ENCODE assay signal across 20 mouse cellular contexts in genomic region chr4:33642526-33642925, GRCm38 (mm10).
A peak's percentile ranks its signal among the peaks of the same experiment; 100 is the strongest.
DNase-seq lines count a peak whose midpoint lies in the region; ATAC-seq lines count a peak whose summit lies in the region.
"Had no signal": no experiment of that assay in that cellular context is flagged by ENCODE, and none has a peak within 500 bp of the region (broad histone marks: within the 10 kb centered on the region; RNA-seq: fewer than 3 reads in every experiment).

No protein-coding gene starts in this region.

- 70% methylated on average over 13 of the region's 13 CpGs for WGBS in kidney, embryonic 16.5 days
- 88% methylated on average over 13 of the region's 13 CpGs for WGBS in midbrain, embryonic 12.5 days
- WGBS in midbrain, embryonic 11.5 days, result 88% methylated on average over 13 of the region's 13 CpGs
- WGBS in hindbrain, embryonic 13.5 days, result 69% methylated on average over 13 of the region's 13 CpGs
- 82% methylated on average over 13 of the region's 13 CpGs for WGBS in midbrain, embryonic 14.5 days

- H3K4me1 ChIP-seq in kidney, embryonic 16.5 days (ENCODE audit: insufficient read depth, low read length), result peaks cover 7% of the 10 kb centered on the region; the same call in 1 of the 2 replicates
- peaks cover 3% of the 10 kb centered on the region; the same call in 1 of the 2 replicates for H3K4me1 ChIP-seq in midbrain, embryonic 12.5 days
- H3K4me1 ChIP-seq in midbrain, embryonic 11.5 days (ENCODE audit: control insufficient read depth, insufficient read depth, low read length), result peaks cover 3% of the 10 kb centered on the region; the same call in 1 of the 2 replicates
- H3K4me1 ChIP-seq in hindbrain, embryonic 13.5 days (replicated peaks), result peaks cover 14% of the 10 kb centered on the region
- H3K4me1 ChIP-seq in midbrain, embryonic 14.5 days (ENCODE audit: control insufficient read depth, insufficient read depth, low read length), result peaks cover 10% of the 10 kb centered on the region; the same call in 1 of the 2 replicates
- H3K4me1 ChIP-seq: embryonic facial prominence, embryonic 15.5 days; liver, embryonic 13.5 days; neural tube, embryonic 12.5 days had no signal

- H3K27me3 ChIP-seq in kidney, embryonic 16.5 days (ENCODE audit: insufficient read depth, low read length), result no peaks in the 10 kb centered on the region
- H3K27me3 ChIP-seq in midbrain, embryonic 12.5 days, result no peaks in the 10 kb centered on the region
- H3K27me3 ChIP-seq in midbrain, embryonic 11.5 days (ENCODE audit: control insufficient read depth, insufficient read depth, low read length), result no peaks in the 10 kb centered on the region
- no peaks in the 10 kb centered on the region for H3K27me3 ChIP-seq in hindbrain, embryonic 13.5 days
- no peaks in the 10 kb centered on the region for H3K27me3 ChIP-seq in midbrain, embryonic 14.5 days (ENCODE audit: control insufficient read depth, insufficient read depth, low read length)
- H3K27me3 ChIP-seq: embryonic facial prominence, embryonic 15.5 days; liver, embryonic 13.5 days; neural tube, embryonic 12.5 days had no signal

- no peak overlapping the region for H3K9ac ChIP-seq in kidney, embryonic 16.5 days (replicated peaks; ENCODE audit: low read length)
- H3K9ac ChIP-seq in midbrain, embryonic 12.5 days (replicated peaks), result no peak overlapping the region
- no peak overlapping the region for H3K9ac ChIP-seq in midbrain, embryonic 11.5 days (ENCODE audit: low read length)
- no peak overlapping the region for H3K9ac ChIP-seq in hindbrain, embryonic 13.5 days
- no peak overlapping the region for H3K9ac ChIP-seq in midbrain, embryonic 14.5 days (replicated peaks; ENCODE audit: low read length)
- H3K9ac ChIP-seq: embryonic facial prominence, embryonic 15.5 days; liver, embryonic 13.5 days; neural tube, embryonic 12.5 days had no signal

- H3K4me2 ChIP-seq in kidney, embryonic 16.5 days (replicated peaks; ENCODE audit: low read depth, low read length), result no peak overlapping the region
- H3K4me2 ChIP-seq in midbrain, embryonic 12.5 days (replicated peaks), result no peak overlapping the region
- no peak overlapping the region for H3K4me2 ChIP-seq in midbrain, embryonic 11.5 days
- no peak overlapping the region for H3K4me2 ChIP-seq in hindbrain, embryonic 13.5 days
- no peak overlapping the region for H3K4me2 ChIP-seq in midbrain, embryonic 14.5 days (ENCODE audit: low read length)
- H3K4me2 ChIP-seq: embryonic facial prominence, embryonic 15.5 days; liver, embryonic 13.5 days; neural tube, embryonic 12.5 days had no signal

- H3K4me3 ChIP-seq in kidney, embryonic 16.5 days (ENCODE audit: low read length), result no peak overlapping the region
- H3K4me3 ChIP-seq in midbrain, embryonic 12.5 days, result no peak overlapping the region
- no peak overlapping the region for H3K4me3 ChIP-seq in midbrain, embryonic 11.5 days (ENCODE audit: low read depth, low read length)
- H3K4me3 ChIP-seq in hindbrain, embryonic 13.5 days, result no peak overlapping the region
- H3K4me3 ChIP-seq in midbrain, embryonic 14.5 days (replicated peaks; ENCODE audit: low read depth, low read length), result no peak overlapping the region
- H3K4me3 ChIP-seq: embryonic facial prominence, embryonic 15.5 days; liver, embryonic 13.5 days; neural tube, embryonic 12.5 days had no signal

- H3K27ac ChIP-seq in kidney, embryonic 16.5 days (ENCODE audit: low read length), result no peak overlapping the region
- no peak overlapping the region for H3K27ac ChIP-seq in midbrain, embryonic 12.5 days (replicated peaks)
- no peak overlapping the region for H3K27ac ChIP-seq in midbrain, embryonic 11.5 days (ENCODE audit: low read depth, low read length)
- 0 out of 2 replicates have a peak overlapping the region, but pooled peaks have one; percentile 30 for H3K27ac ChIP-seq in hindbrain, embryonic 13.5 days
- no peak overlapping the region for H3K27ac ChIP-seq in midbrain, embryonic 14.5 days (replicated peaks; ENCODE audit: low read depth, low read length)
- H3K27ac ChIP-seq: embryonic facial prominence, embryonic 15.5 days; kidney, postnatal 0 days; liver, embryonic 13.5 days; neural tube, embryonic 12.5 days had no signal

- ATAC-seq in kidney, embryonic 16.5 days (ENCODE audit: low FRiP score, low TSS enrichment), result no peak
- ATAC-seq in midbrain, embryonic 12.5 days (ENCODE audit: low FRiP score, low read depth), result peak; percentile 27; the same call in 1 of the 2 replicates
- ATAC-seq in midbrain, embryonic 11.5 days (ENCODE audit: low FRiP score), result no peak
- ATAC-seq in hindbrain, embryonic 13.5 days (ENCODE audit: low FRiP score), result peak; percentile 60; the same call in 1 of the 2 replicates
- ATAC-seq in midbrain, embryonic 14.5 days (ENCODE audit: low FRiP score, low TSS enrichment), result no peak
- ATAC-seq: forebrain, embryonic 14.5 days; intestine, embryonic 16.5 days had no signal

- H3K9me3 ChIP-seq in kidney, embryonic 16.5 days (ENCODE audit: low read length), result no peaks in the 10 kb centered on the region
- H3K9me3 ChIP-seq in midbrain, embryonic 12.5 days, result no peaks in the 10 kb centered on the region
- H3K9me3 ChIP-seq in midbrain, embryonic 11.5 days (ENCODE audit: control insufficient read depth, low read length), result no peaks in the 10 kb centered on the region
- H3K9me3 ChIP-seq in hindbrain, embryonic 13.5 days, result no peaks in the 10 kb centered on the region
- no peaks in the 10 kb centered on the region for H3K9me3 ChIP-seq in midbrain, embryonic 14.5 days (ENCODE audit: control insufficient read depth, low read length)
- H3K9me3 ChIP-seq: embryonic facial prominence, embryonic 15.5 days; liver, embryonic 13.5 days; neural tube, embryonic 12.5 days had no signal

- H3K36me3 ChIP-seq in kidney, embryonic 16.5 days (ENCODE audit: insufficient read depth, low read length), result no peaks in the 10 kb centered on the region
- no peaks in the 10 kb centered on the region for H3K36me3 ChIP-seq in midbrain, embryonic 12.5 days
- H3K36me3 ChIP-seq in midbrain, embryonic 11.5 days (ENCODE audit: control insufficient read depth, insufficient read depth, low read length), result no peaks in the 10 kb centered on the region
- no peaks in the 10 kb centered on the region for H3K36me3 ChIP-seq in hindbrain, embryonic 13.5 days
- no peaks in the 10 kb centered on the region for H3K36me3 ChIP-seq in midbrain, embryonic 14.5 days (ENCODE audit: control insufficient read depth, insufficient read depth, low read length)
- H3K36me3 ChIP-seq: embryonic facial prominence, embryonic 15.5 days; liver, embryonic 13.5 days; neural tube, embryonic 12.5 days had no signal

- DNase-seq in kidney, adult 11 months, result peak; percentile 15
- DNase-seq in midbrain, embryonic 11.5 days (ENCODE audit: low spot score, missing footprints), result no peak
- peak; percentile 47 for DNase-seq in midbrain, embryonic 14.5 days
- DNase-seq in embryo, embryonic 9.5 days (ENCODE audit: extremely low spot score), result no peak
- no peak for DNase-seq in layer of hippocampus, postnatal 36 days
- DNase-seq: adrenal gland, postnatal 10 days; cerebellum, adult 8-10 months; gastrocnemius, postnatal 25 days; liver, embryonic 13.5 days; lung, adult 2 months; lung, postnatal 14 days; thymus, postnatal 14 days had no signal

Comparison
In these comparisons a context has a peak if more than half of its experiments do, and no peak if none do; other contexts are left out.
1. DNase-seq: peak in kidney, adult 11 months (single experiment) and midbrain, embryonic 14.5 days (single experiment); none in midbrain, embryonic 11.5 days (single experiment), embryo, embryonic 9.5 days (single experiment) and layer of hippocampus, postnatal 36 days (0 of 2).
2. ATAC-seq: peak in midbrain, embryonic 12.5 days (single experiment) and hindbrain, embryonic 13.5 days (single experiment); none in kidney, embryonic 16.5 days (single experiment), midbrain, embryonic 11.5 days (single experiment) and midbrain, embryonic 14.5 days (single experiment).